Mouse (Mus musculus) R1 (cell line): ENCODE measurements around the gene Dock11.

Experiments
- DNase-seq: peaks from one replicate; pipeline ENCODE4 v3.0.0-alpha.2; 2018; ENCODE audit warnings: low read depth, low spot score

Gene Dock11

GRCm38 (mm10) chrX:35888087-35888895 lies at the start of gene Dock11:
Gene Dock11 (plus strand): TSS chrX:35888832.
- DNase-seq = peak; percentile 89

DNA sequence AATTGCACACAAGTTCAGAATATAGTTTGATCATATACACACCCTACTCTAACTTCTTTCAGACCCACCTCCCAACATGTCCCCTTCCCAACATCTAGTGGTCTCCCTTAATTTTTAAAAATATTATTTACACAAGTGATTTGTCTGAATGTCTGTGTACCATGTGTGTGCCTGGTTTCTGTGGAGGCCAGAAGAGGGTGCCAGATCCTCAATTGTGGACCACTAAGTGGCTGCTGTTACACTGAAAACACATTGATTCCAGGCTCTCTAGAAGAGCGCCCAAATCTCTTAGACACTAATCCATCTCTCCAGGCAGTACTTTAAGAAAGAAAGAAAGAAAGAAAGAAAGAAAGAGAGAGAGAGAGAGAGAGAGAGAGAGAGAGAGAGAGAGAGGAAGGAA lies 8.9 kb upstream of the Dock11 start:
- no peak for DNase-seq

DNA sequence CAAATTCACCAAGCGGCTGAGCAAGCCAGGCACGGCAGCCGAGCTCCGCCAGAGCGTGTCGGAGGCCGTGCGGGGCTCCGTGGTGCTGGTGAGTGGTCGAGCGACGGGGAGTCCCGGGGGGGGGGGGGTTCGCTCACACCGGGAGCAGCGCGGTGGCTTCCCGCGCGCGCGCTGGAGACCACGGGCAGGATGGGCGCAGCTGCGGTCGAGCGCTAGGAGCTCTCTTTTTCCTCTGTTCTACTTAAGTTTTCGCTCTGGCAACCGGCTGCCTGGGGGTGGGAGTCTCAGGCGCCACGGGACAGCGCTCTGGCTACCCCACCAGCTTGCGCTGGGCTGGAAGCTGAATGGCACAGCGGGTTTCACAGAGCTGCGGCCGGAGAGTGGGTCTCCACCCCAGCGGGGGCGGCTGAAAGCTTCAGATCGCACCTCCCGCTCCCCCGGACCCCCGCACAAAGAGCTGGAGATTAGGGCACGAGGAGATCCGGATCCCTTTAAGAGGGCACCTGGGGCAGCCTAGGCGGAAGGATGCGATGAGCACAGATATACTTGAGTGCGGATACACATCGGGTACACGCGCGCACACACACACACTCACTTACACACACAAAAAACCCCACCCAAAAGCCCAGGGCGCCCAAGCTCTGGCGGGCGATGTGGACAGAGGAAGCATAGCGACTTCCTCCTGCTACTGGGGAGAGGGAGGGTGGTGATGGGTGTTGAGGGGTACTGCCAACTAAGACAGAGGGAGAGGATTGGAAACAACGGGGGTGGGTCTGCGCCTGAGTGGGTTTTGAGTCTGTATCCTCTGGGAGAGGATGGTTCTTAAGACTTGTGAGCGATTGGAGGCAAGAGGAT lies 540 bp downstream of the Dock11 start:
- DNase-seq = peak; percentile 42

GRCm38 (mm10) chrX:35889800-35890106 lies 1.1 kb downstream of the Dock11 start:
- no peak for DNase-seq

GRCm38 (mm10) chrX:35891534-35892125 lies 3.0 kb downstream of the Dock11 start:
- DNase-seq = no peak

- no peak for DNase-seq
Measured at GRCm38 (mm10) chrX:35892377-35892776, 3.7 kb downstream of the Dock11 start.

GRCm38 (mm10) chrX:35897648-35898500 lies 9.2 kb downstream of the Dock11 start:
- DNase-seq = no peak

DNA sequence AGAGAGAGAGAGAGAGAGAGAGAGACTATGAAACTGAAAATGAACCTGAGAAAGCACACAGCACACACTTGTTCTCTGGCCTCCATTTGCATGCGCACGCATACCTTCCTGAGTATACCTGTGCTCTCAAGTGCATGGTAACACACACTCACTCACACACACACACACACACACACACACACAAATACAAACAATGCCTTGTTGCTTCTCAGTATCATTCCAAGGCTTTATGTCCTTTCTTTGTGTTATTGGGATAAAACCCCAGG lies 9.8 kb downstream of the Dock11 start:
- DNase-seq = no peak

DNA sequence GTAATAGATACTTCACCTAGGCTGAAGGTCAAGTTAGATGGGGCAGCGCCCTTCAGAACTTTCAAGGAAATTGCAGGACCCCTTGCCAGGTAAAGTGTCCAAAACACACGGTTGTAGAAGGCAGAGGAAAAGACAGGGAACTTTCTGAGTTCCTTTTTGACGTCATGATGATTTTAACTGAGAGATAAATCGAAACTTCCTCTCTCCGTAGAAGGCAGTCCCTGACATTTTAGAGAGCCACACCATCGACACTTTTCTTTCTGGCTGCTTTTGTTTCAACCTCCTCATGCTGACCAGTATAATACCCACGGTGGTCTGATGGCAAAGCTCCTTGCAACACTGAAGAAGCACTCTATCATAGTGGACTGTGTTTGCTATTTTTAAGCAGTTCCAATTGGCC lies 15.7 kb downstream of the Dock11 start:
- DNase-seq = no peak

GRCm38 (mm10) chrX:35906696-35907330 lies 18.2 kb downstream of the Dock11 start:
- no peak for DNase-seq

DNA sequence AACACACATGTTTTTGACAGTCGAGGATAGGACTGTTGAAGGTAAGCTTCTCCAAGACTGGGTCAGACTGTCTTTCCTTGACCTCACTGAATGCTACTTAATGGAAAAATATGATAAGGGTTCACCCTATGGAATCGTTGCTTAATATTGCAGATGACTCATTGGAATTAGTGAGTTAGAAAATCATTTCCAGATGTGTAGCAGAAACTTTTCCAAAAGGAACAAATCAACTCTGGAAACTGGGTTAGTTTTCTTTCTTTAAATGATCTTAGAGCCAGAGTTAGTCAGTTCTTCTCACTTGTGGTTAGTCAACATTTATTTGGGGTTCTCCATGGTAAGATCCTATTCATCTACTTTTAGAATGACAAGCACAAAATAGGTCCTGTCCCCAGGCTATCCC lies 30.9 kb downstream of the Dock11 start:
- DNase-seq = no peak

- no peak for DNase-seq
Measured at GRCm38 (mm10) chrX:35920096-35920607, 31.5 kb downstream of the Dock11 start.

DNA sequence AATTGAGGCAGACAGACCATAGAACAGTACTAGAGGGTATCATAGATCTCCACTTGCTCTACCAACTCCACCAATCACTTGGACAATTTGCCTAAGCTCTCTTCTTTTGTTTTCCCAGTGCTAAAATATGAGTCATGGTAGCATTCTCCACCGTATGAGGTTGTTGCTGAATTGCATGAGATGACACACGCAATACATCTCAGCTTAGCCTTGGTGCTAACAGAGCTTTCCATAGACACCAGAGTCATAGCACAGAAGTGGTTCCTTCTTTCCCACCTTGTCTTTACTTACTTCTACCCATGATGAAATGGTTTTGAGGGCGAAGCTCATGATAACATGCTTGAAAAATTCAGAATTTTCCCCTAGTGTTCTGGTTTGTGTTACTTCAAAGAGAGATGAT lies 33.3 kb downstream of the Dock11 start:
- DNase-seq = no peak

GRCm38 (mm10) chrX:35924705-35925264 lies 36.2 kb downstream of the Dock11 start:
- no peak for DNase-seq

GRCm38 (mm10) chrX:35930094-35930933 lies 41.7 kb downstream of the Dock11 start:
- DNase-seq = no peak

DNA sequence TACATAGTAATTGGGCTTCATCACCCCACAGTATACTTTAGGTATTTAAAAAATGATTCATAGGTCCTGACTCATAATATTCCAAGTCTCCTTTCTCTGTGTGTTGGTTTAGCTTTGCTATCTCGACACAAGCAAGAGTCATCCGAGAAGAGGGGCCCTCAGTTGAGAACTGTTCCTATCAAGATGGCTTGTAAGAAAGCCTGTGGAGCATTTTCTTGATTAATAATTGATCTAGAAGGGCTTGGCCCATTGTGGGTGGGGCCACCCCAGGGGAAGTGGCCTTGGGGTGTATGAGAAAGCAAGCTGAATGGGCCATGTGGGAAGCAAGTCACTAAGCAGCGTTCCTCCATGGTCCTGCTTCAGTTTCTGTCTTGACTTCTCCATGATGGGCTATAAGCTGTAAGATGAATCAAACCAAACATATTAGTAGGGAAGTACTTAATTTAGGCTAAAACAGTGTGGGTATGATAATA lies 42.3 kb downstream of the Dock11 start:
- no peak for DNase-seq

DNA sequence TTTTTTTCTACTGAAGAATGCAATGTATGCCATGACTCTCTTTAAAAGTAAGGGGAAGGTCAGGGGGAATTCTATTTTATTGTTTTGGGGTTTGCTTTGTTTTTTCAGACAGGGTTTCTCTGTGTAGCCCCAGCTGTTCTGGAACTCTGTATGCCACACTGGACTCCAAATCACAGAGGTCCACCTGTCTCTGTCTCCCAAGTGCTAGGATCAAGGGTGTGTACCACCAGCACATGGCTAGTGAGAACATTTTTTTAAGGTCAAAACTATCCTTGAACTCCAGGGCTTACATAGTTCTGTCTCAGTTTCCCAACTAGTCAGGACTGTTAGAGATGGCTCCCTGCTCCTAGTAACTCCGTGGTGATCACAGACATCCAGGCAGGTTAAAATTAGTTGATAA lies 43.3 kb downstream of the Dock11 start:
- DNase-seq = no peak

DNA sequence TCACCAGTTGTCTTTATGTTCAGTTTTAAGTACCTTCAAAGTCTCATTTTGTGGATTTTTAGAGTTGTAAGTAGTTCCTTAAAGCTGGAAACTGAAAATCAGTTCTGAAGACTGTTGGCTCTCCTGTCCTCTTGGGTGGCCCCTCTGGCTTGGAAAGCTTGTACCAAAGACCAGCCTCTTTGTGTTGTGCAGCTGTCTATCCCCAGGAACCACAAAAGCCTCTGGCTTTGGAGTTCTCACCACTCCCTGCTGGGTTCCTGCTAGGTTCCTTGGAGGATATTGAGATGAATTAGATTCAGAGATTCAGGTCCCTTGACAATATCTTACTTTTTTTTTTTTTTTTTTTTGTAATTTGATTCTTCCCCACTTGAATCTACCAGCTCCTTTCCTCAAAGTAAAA lies 44.3 kb downstream of the Dock11 start:
- DNase-seq = no peak

- DNase-seq = no peak
Measured at GRCm38 (mm10) chrX:35938112-35938511, 49.5 kb downstream of the Dock11 start.

- no peak for DNase-seq
Measured at GRCm38 (mm10) chrX:35946394-35946793, 57.8 kb downstream of the Dock11 start.
